Comparison of ENCODE assay signal across 14 mouse cellular contexts in the genomic region with DNA sequence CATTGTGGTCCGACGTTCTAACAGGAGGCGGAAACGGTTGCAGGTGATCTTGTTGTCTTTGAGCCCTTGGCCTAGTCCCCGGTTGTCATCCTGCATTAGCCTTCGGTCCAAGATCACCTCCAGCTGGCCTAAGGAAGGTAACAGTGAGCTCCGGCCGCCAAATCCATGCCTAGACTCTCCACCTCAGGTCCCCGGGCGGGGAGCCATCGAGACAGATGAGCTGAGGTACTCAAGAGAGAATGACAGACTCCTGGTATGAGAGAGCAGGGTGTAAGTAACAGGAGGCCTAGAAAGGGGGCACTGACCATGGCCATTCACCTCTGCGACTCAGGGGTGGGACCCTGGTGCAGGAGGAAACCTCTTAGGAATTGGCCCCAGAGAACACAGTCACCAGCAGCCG. TPM values are rescaled to one million over a fixed set of nuclear protein-coding genes. Genes with fewer than 3 reads are reported as not detected.
A peak's percentile ranks its signal among the peaks of the same experiment; 100 is the strongest.
DNase-seq lines count a peak whose midpoint lies in the region; ATAC-seq and TF ChIP-seq lines count a peak whose summit lies in the region.
"Had no signal": no experiment of that assay in that cellular context is flagged by ENCODE, and none has a peak within 500 bp of the region (broad histone marks: within the 10 kb centered on the region; RNA-seq: fewer than 3 reads in every experiment).

No protein-coding gene starts in this region.

- no peak overlapping the region for H3K4me3 ChIP-seq in forebrain, embryonic 10.5 days
- H3K4me3 ChIP-seq in forebrain, embryonic 16.5 days (replicated peaks; ENCODE audit: low read length): no peak overlapping the region
- H3K4me3 ChIP-seq in heart, postnatal 0 days (ENCODE audit: low read depth, low read length): no peak overlapping the region
- no peak overlapping the region for H3K4me3 ChIP-seq in midbrain, embryonic 13.5 days (replicated peaks)
- no peak overlapping the region for H3K4me3 ChIP-seq in midbrain, embryonic 11.5 days (ENCODE audit: low read depth, low read length)
- H3K4me3 ChIP-seq in olfactory bulb, adult 2 months (ENCODE audit: insufficient read depth, low read depth, low read length): no peak overlapping the region
- H3K4me3 ChIP-seq: liver, embryonic 13.5 days had no signal

- intact Hi-C loops in heart, postnatal 14 days (cut with DNase I): no loop called here

- no peak overlapping the region for H3K9ac ChIP-seq in forebrain, embryonic 16.5 days (replicated peaks; ENCODE audit: low read depth, low read length)
- H3K9ac ChIP-seq in heart, postnatal 0 days (replicated peaks; ENCODE audit: low read depth, low read length): no peak overlapping the region
- no peak overlapping the region for H3K9ac ChIP-seq in midbrain, embryonic 13.5 days (replicated peaks)
- no peak overlapping the region for H3K9ac ChIP-seq in midbrain, embryonic 11.5 days (ENCODE audit: low read length)
- H3K9ac ChIP-seq: liver, embryonic 13.5 days had no signal

- DNase-seq in forebrain, embryonic 10.5 days (ENCODE audit: extremely low spot score, low spot score): no peak
- no peak for DNase-seq in heart, postnatal 0 days (ENCODE audit: low spot score)
- DNase-seq in heart, postnatal 14 days: no peak
- no peak for DNase-seq in midbrain, embryonic 11.5 days (ENCODE audit: low spot score, missing footprints)
- DNase-seq: adrenal gland, adult 2 months; B cell, adult 2 months; liver, embryonic 13.5 days; lung, postnatal 10 days; spleen, adult 18-20 months had no signal

- no peak overlapping the region for H3K4me2 ChIP-seq in forebrain, embryonic 16.5 days (ENCODE audit: low read length)
- no peak overlapping the region for H3K4me2 ChIP-seq in heart, postnatal 0 days (ENCODE audit: low read depth, low read length)
- no peak overlapping the region for H3K4me2 ChIP-seq in midbrain, embryonic 13.5 days (replicated peaks)
- H3K4me2 ChIP-seq in midbrain, embryonic 11.5 days: no peak overlapping the region
- H3K4me2 ChIP-seq: liver, embryonic 13.5 days had no signal

- H3K27me3 ChIP-seq in forebrain, embryonic 10.5 days (ENCODE audit: poor library complexity, severe bottlenecking): no peaks in the 10 kb centered on the region
- no peaks in the 10 kb centered on the region for H3K27me3 ChIP-seq in forebrain, embryonic 16.5 days (replicated peaks; ENCODE audit: control insufficient read depth, insufficient read depth, low read length)
- no peaks in the 10 kb centered on the region for H3K27me3 ChIP-seq in heart, postnatal 0 days (ENCODE audit: control insufficient read depth, insufficient read depth, low read length)
- H3K27me3 ChIP-seq in midbrain, embryonic 13.5 days: no peaks in the 10 kb centered on the region
- H3K27me3 ChIP-seq in midbrain, embryonic 11.5 days (ENCODE audit: control insufficient read depth, insufficient read depth, low read length): 0 out of 2 replicates have a peak, but pooled peaks cover 2% of the 10 kb centered on the region
- H3K27me3 ChIP-seq: liver, embryonic 13.5 days had no signal

- 87% methylated on average over 13 of the region's 13 CpGs for WGBS in forebrain, embryonic 10.5 days
- WGBS in forebrain, embryonic 16.5 days: 88% methylated on average over 13 of the region's 13 CpGs
- WGBS in heart, postnatal 0 days: 83% methylated on average over 13 of the region's 13 CpGs
- 88% methylated on average over 13 of the region's 13 CpGs for WGBS in midbrain, embryonic 13.5 days
- WGBS in midbrain, embryonic 11.5 days: 90% methylated on average over 13 of the region's 13 CpGs
- 83% methylated on average over 13 of the region's 13 CpGs for WGBS in olfactory bulb, adult 2 months

- H3K27ac ChIP-seq in forebrain, embryonic 10.5 days: peak overlapping the region; percentile 69
- no peak overlapping the region for H3K27ac ChIP-seq in forebrain, embryonic 16.5 days (ENCODE audit: low read length)
- peak overlapping the region; percentile 43 for H3K27ac ChIP-seq in heart, postnatal 0 days (ENCODE audit: low read depth)
- H3K27ac ChIP-seq in midbrain, embryonic 13.5 days: 0 out of 2 replicates have a peak overlapping the region, but pooled peaks have one; percentile 10
- no peak overlapping the region for H3K27ac ChIP-seq in midbrain, embryonic 11.5 days (ENCODE audit: low read depth, low read length)
- H3K27ac ChIP-seq in olfactory bulb, adult 2 months (ENCODE audit: insufficient read depth, low read depth, low read length): peak overlapping the region; percentile 33
- H3K27ac ChIP-seq: kidney, postnatal 0 days; liver, embryonic 13.5 days; stomach, postnatal 0 days had no signal

- peaks cover 90% of the 10 kb centered on the region for H3K36me3 ChIP-seq in forebrain, embryonic 10.5 days (replicated peaks)
- peaks cover 20% of the 10 kb centered on the region for H3K36me3 ChIP-seq in forebrain, embryonic 16.5 days (ENCODE audit: control insufficient read depth, insufficient read depth)
- H3K36me3 ChIP-seq in heart, postnatal 0 days (replicated peaks; ENCODE audit: control insufficient read depth, insufficient read depth, low read length): peaks cover 84% of the 10 kb centered on the region
- H3K36me3 ChIP-seq in midbrain, embryonic 13.5 days: peaks cover 90% of the 10 kb centered on the region
- H3K36me3 ChIP-seq in midbrain, embryonic 11.5 days (ENCODE audit: control insufficient read depth, insufficient read depth, low read length): peaks cover 22% of the 10 kb centered on the region

- TF ChIP-seq CTCF in heart, postnatal 0 days (IDR thresholded peaks at IDR 0.05; ENCODE audit: low read depth): no peak
- TF ChIP-seq CTCF in olfactory bulb, adult 2 months (IDR thresholded peaks at IDR 0.05; ENCODE audit: insufficient read depth, low read depth, low read length): no peak

- TF ChIP-seq EP300 in heart, postnatal 0 days (IDR thresholded peaks at IDR 0.05; ENCODE audit: low read depth): no peak

- no peaks in the 10 kb centered on the region for H3K9me3 ChIP-seq in forebrain, embryonic 10.5 days
- no peaks in the 10 kb centered on the region for H3K9me3 ChIP-seq in forebrain, embryonic 16.5 days (ENCODE audit: control insufficient read depth, low read length)
- no peaks in the 10 kb centered on the region for H3K9me3 ChIP-seq in heart, postnatal 0 days (replicated peaks; ENCODE audit: control insufficient read depth, low read length)
- no peaks in the 10 kb centered on the region for H3K9me3 ChIP-seq in midbrain, embryonic 13.5 days
- no peaks in the 10 kb centered on the region for H3K9me3 ChIP-seq in midbrain, embryonic 11.5 days (ENCODE audit: control insufficient read depth, low read length)
- H3K9me3 ChIP-seq: liver, embryonic 13.5 days had no signal

- peaks cover 22% of the 10 kb centered on the region for H3K4me1 ChIP-seq in forebrain, embryonic 10.5 days
- H3K4me1 ChIP-seq in forebrain, embryonic 16.5 days (replicated peaks; ENCODE audit: control insufficient read depth, insufficient read depth, low read length): no peaks in the 10 kb centered on the region; the same call in 1 of the 2 replicates
- no peaks in the 10 kb centered on the region for H3K4me1 ChIP-seq in heart, postnatal 0 days (ENCODE audit: control insufficient read depth, insufficient read depth)
- peaks cover 11% of the 10 kb centered on the region for H3K4me1 ChIP-seq in midbrain, embryonic 13.5 days (replicated peaks)
- H3K4me1 ChIP-seq in midbrain, embryonic 11.5 days (ENCODE audit: control insufficient read depth, insufficient read depth, low read length): peaks cover 4% of the 10 kb centered on the region; the same call in 1 of the 2 replicates
- peaks cover 11% of the 10 kb centered on the region; the same call in 1 of the 2 replicates for H3K4me1 ChIP-seq in olfactory bulb, adult 2 months (ENCODE audit: control insufficient read depth, insufficient read depth, low read length)

- no peak for TF ChIP-seq POLR2A in olfactory bulb, adult 2 months (IDR thresholded peaks at IDR 0.05; ENCODE audit: insufficient read depth, low read depth, low read length)

- no peak for ATAC-seq in forebrain, embryonic 16.5 days
- ATAC-seq in heart, postnatal 0 days (ENCODE audit: insufficient read depth, low read depth): no peak
- no peak for ATAC-seq in midbrain, embryonic 13.5 days
- ATAC-seq in midbrain, embryonic 11.5 days (ENCODE audit: low FRiP score): no peak

RNA-seq across cellular contexts. Expression of a gene that starts 13.4 kb away (rescaled TPM):
- polyA plus RNA-seq in forebrain, embryonic 10.5 days (2016; fragmentation: Nextera tagmentation; extraction: Ambion mirVana): 25.2 and 27.9 TPM in 2 replicates
- polyA plus RNA-seq in forebrain, embryonic 16.5 days (2015; fragmentation: Nextera tagmentation; extraction: Ambion mirVana): 22.5 and 23.8 TPM in 2 replicates
- 19.8 and 28.5 TPM in 2 replicates for total RNA-seq in heart, postnatal 0 days (2014; rRNA removed; ENCODE audit: low replicate concordance)
- 14.5 and 17.8 TPM in 2 replicates for polyA plus RNA-seq in heart, postnatal 0 days (2015; fragmentation: Nextera tagmentation; extraction: Ambion mirVana)
- 10 to 100 TPM; 29.7 to 31.3 TPM for total RNA-seq in heart, postnatal 14 days (2021)
- 22.6 and 26.4 TPM in 2 replicates for polyA plus RNA-seq in midbrain, embryonic 13.5 days (2015; fragmentation: Nextera tagmentation; extraction: Ambion mirVana)
- polyA plus RNA-seq in midbrain, embryonic 11.5 days (2014; fragmentation: Nextera tagmentation; extraction: Ambion mirVana): 25.6 and 26.9 TPM in 2 replicates
- polyA plus RNA-seq in olfactory bulb, adult 2 months (2012; ENCODE audit: insufficient read depth, insufficient read length, low replicate concordance, missing spikeins): not detected in 2 replicates

RNA-seq across cellular contexts. Expression of a gene that starts 14.8 kb away (rescaled TPM):
- 17.0 and 17.8 TPM in 2 replicates for polyA plus RNA-seq in forebrain, embryonic 10.5 days (2016; fragmentation: Nextera tagmentation; extraction: Ambion mirVana)
- polyA plus RNA-seq in forebrain, embryonic 16.5 days (2015; fragmentation: Nextera tagmentation; extraction: Ambion mirVana): 19.9 and 24.0 TPM in 2 replicates
- 30.2 and 55.2 TPM in 2 replicates for total RNA-seq in heart, postnatal 0 days (2014; rRNA removed; ENCODE audit: low replicate concordance)
- 7.2 and 7.7 TPM in 2 replicates for polyA plus RNA-seq in heart, postnatal 0 days (2015; fragmentation: Nextera tagmentation; extraction: Ambion mirVana)
- total RNA-seq in heart, postnatal 14 days (2021): 10 to 100 TPM; 68.8 to 69.3 TPM
- polyA plus RNA-seq in midbrain, embryonic 13.5 days (2015; fragmentation: Nextera tagmentation; extraction: Ambion mirVana): 19.4 and 21.3 TPM in 2 replicates
- 5.8 and 6.9 TPM in 2 replicates for polyA plus RNA-seq in midbrain, embryonic 11.5 days (2014; fragmentation: Nextera tagmentation; extraction: Ambion mirVana)
- polyA plus RNA-seq in olfactory bulb, adult 2 months (2012; ENCODE audit: insufficient read depth, insufficient read length, low replicate concordance, missing spikeins): 117 and 148 TPM in 2 replicates

RNA-seq across cellular contexts. Expression of a gene that starts 15.5 kb away (rescaled TPM):
- polyA plus RNA-seq in forebrain, embryonic 10.5 days (2016; fragmentation: Nextera tagmentation; extraction: Ambion mirVana): 42.0 and 44.0 TPM in 2 replicates
- 47.7 and 56.3 TPM in 2 replicates for polyA plus RNA-seq in forebrain, embryonic 16.5 days (2015; fragmentation: Nextera tagmentation; extraction: Ambion mirVana)
- 21.6 and 44.5 TPM in 2 replicates for total RNA-seq in heart, postnatal 0 days (2014; rRNA removed; ENCODE audit: low replicate concordance)
- 11.0 and 12.5 TPM in 2 replicates for polyA plus RNA-seq in heart, postnatal 0 days (2015; fragmentation: Nextera tagmentation; extraction: Ambion mirVana)
- 10 to 100 TPM; 17.9 to 19.2 TPM for total RNA-seq in heart, postnatal 14 days (2021)
- 52.5 and 58.6 TPM in 2 replicates for polyA plus RNA-seq in midbrain, embryonic 13.5 days (2015; fragmentation: Nextera tagmentation; extraction: Ambion mirVana)
- polyA plus RNA-seq in midbrain, embryonic 11.5 days (2014; fragmentation: Nextera tagmentation; extraction: Ambion mirVana): 28.8 and 30.4 TPM in 2 replicates
- not detected in 2 replicates for polyA plus RNA-seq in olfactory bulb, adult 2 months (2012; ENCODE audit: insufficient read depth, insufficient read length, low replicate concordance, missing spikeins)

RNA-seq across cellular contexts. Expression of a gene that starts 31.4 kb away (rescaled TPM):
- polyA plus RNA-seq in forebrain, embryonic 10.5 days (2016; fragmentation: Nextera tagmentation; extraction: Ambion mirVana): 7.2 and 9.2 TPM in 2 replicates
- polyA plus RNA-seq in forebrain, embryonic 16.5 days (2015; fragmentation: Nextera tagmentation; extraction: Ambion mirVana): 2.8 and 4.7 TPM in 2 replicates
- total RNA-seq in heart, postnatal 0 days (2014; rRNA removed; ENCODE audit: low replicate concordance): 13.5 and 23.1 TPM in 2 replicates
- polyA plus RNA-seq in heart, postnatal 0 days (2015; fragmentation: Nextera tagmentation; extraction: Ambion mirVana): 9.2 and 9.7 TPM in 2 replicates
- total RNA-seq in heart, postnatal 14 days (2021): 10 to 100 TPM; 16.7 to 18.2 TPM
- polyA plus RNA-seq in midbrain, embryonic 13.5 days (2015; fragmentation: Nextera tagmentation; extraction: Ambion mirVana): 3.0 and 5.0 TPM in 2 replicates
- polyA plus RNA-seq in midbrain, embryonic 11.5 days (2014; fragmentation: Nextera tagmentation; extraction: Ambion mirVana): 7.3 and 7.6 TPM in 2 replicates
- not detected in 2 replicates for polyA plus RNA-seq in olfactory bulb, adult 2 months (2012; ENCODE audit: insufficient read depth, insufficient read length, low replicate concordance, missing spikeins)

RNA-seq across cellular contexts. Expression of a gene that starts 32.1 kb away (rescaled TPM):
- polyA plus RNA-seq in forebrain, embryonic 10.5 days (2016; fragmentation: Nextera tagmentation; extraction: Ambion mirVana): 12.3 and 14.1 TPM in 2 replicates
- 8.7 and 17.2 TPM in 2 replicates for polyA plus RNA-seq in forebrain, embryonic 16.5 days (2015; fragmentation: Nextera tagmentation; extraction: Ambion mirVana)
- total RNA-seq in heart, postnatal 0 days (2014; rRNA removed; ENCODE audit: low replicate concordance): 3.7 and 7.6 TPM in 2 replicates
- 2.9 and 3.1 TPM in 2 replicates for polyA plus RNA-seq in heart, postnatal 0 days (2015; fragmentation: Nextera tagmentation; extraction: Ambion mirVana)
- total RNA-seq in heart, postnatal 14 days (2021): 1 to 10 TPM; 6.8 to 7.6 TPM
- 13.6 and 16.5 TPM in 2 replicates for polyA plus RNA-seq in midbrain, embryonic 13.5 days (2015; fragmentation: Nextera tagmentation; extraction: Ambion mirVana)
- 10.1 and 10.9 TPM in 2 replicates for polyA plus RNA-seq in midbrain, embryonic 11.5 days (2014; fragmentation: Nextera tagmentation; extraction: Ambion mirVana)
- polyA plus RNA-seq in olfactory bulb, adult 2 months (2012; ENCODE audit: insufficient read depth, insufficient read length, low replicate concordance, missing spikeins): not detected in 2 replicates

Comparison
In these comparisons a context has a peak if more than half of its experiments do, and no peak if none do; other contexts are left out.
1. H3K27ac ChIP-seq: peak in forebrain, embryonic 10.5 days (single experiment), heart, postnatal 0 days (single experiment), midbrain, embryonic 13.5 days (single experiment) and olfactory bulb, adult 2 months (single experiment); none in forebrain, embryonic 16.5 days (single experiment) and midbrain, embryonic 11.5 days (single experiment).
2. RNA of a gene that starts 13.4 kb away (polyA plus RNA-seq): 25.2 to 27.9 TPM in forebrain, embryonic 10.5 days, 22.6 to 26.4 TPM in midbrain, embryonic 13.5 days, 25.6 to 26.9 TPM in midbrain, embryonic 11.5 days, 22.5 to 23.8 TPM in forebrain, embryonic 16.5 days and 14.5 to 17.8 TPM in heart, postnatal 0 days; not detected in olfactory bulb, adult 2 months; every median in the first group is over 10 times any median in the second.